Mouse (Mus musculus): ENCODE measurements at regions not wholly inside any gene's neighbourhood (a gene's known extent, or its start where the extent isn't known, plus 50 kb on each side); places are given as distances from the start of the nearest gene placed in this dataset.

DNA sequence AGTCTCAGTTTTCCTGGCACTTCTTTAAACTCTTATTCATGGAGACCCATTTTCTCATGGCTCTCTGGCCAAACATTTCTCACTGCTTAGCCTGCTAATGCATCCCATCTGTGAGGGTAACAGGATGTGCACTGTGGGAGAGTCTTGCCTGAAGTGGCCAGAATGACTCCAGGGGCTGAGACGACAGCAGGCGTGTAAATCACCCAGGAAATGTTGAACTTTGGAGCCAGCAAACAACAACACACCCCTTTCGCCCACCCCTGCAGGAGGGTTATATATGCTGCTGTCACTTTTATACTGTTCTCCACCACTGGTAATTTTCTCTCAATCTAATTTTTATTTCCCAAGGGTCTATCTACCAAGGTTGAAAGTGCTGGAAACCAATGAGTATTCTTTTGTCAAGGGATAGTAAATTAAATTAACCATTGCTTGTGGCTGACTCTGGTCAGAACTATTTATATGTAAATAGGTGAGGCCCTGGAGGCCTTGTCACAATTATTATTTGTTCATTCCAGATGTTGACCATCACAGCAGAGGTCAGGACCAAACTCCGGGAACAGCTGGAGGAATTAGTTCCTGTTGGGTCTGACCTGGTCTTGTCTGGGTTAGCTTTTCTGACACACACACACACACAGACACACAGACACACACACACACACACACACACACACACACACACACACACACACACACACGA lies 378.2 kb downstream of the Nucb2 start:
- no peak for DNase-seq

- DNase-seq, result no peak
Measured at GRCm38 (mm10) chr7:116893846-116894245, 389.7 kb downstream of the Nucb2 start.

DNA sequence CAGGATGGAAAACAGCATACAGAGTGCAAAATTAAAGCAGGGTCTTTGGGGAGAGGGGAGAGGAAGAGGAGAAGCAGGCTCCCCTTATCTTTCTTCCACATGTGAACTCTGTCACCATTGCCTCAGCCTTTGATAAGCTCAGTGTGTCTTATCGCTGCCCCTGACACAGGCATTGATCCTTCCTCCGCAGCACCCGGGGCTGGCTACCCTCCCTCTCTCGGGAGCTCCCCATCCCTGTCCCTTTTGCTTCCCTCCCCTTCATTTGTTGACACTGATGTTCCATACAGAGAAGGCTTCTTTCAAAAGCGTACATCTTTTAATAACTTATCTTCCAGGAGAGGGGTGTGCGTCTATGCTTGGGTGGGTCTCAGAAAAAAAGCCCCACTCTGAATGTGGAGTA lies 411.6 kb downstream of the Nucb2 start:
- no peak for DNase-seq

- no peak for DNase-seq
Measured at GRCm38 (mm10) chr7:116917921-116918670, 413.9 kb downstream of the Nucb2 start.

- no peak for DNase-seq
Measured at GRCm38 (mm10) chr7:116946448-116946847, 434.3 kb upstream of the Xylt1 start.

DNA sequence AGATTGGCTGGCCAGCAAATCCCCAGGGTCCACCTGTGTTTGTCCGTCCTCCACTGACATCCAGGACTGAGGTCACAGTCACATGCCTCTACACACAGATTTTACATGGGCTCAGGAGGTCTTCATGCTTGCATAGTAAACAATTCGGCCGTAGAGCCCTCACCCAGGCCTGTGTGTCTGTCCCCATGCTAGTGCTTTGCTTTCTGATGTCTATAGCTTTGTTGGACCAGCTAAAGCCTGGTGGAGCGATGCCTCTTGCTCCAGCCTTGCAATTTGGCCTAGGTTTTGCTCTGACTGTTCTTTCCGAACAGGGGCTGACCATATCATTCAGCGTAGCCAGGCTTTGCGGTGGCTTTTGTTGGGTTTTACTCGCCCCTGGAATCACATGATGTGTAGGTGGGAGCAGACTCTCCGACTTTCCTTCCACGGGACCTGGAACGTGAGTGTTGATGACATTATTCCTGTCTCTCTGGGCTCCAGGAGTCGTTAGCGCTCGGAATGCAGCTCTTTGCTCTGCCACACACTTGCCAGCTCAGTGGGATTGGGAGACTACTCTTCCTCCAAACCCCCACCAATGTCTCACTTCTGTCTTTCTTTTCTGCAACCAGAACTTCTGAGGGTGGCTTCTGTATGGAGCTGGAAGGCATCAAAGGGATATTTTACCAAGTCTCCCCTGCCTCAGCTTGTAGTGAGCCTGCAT lies 421.4 kb upstream of the Xylt1 start:
- DNase-seq, result no peak

- DNase-seq, result no peak
Measured at GRCm38 (mm10) chr7:116963839-116964238, 416.9 kb upstream of the Xylt1 start.

- DNase-seq, result no peak
Measured at GRCm38 (mm10) chr7:116991351-116991750, 389.4 kb upstream of the Xylt1 start.

DNA sequence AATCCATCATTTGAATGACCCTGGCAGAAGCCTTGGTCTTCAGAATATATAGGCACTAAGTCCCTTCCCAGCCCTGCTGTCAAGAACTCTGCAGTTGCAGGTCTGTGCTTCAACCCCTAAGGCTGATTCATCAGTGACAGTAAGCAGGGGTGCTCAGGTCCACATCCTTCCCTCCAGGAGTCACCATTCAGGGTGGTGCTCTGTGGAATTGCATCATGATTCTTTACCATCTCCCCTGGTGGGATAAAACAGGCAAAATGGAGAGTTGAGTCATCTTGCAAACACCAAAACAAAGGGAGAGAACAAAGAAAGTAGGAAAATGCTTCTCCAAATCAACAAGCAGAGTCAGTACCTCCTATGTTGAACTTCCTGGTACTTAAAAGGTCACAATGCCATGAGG lies 388.6 kb upstream of the Xylt1 start:
- DNase-seq, result no peak

DNA sequence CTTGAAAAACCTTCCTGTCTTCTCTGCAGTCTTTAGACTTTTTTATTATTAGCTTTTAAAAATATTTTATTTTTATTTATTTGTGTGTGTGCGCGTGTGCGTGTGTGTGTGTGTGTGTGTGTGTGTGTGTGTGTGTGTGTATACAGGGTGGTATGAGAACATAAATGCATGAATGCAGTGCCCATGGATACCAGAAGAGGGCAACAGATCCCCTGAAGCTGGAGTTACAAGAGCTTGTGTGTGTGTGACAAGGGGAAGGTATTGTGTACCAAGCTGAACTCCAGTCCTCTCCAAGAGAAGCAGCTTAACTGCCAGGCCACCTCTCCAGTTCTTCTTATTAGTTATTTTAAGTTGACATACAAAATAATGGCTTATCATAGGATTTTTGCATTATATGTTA lies 385.0 kb upstream of the Xylt1 start:
- DNase-seq, result no peak

DNA sequence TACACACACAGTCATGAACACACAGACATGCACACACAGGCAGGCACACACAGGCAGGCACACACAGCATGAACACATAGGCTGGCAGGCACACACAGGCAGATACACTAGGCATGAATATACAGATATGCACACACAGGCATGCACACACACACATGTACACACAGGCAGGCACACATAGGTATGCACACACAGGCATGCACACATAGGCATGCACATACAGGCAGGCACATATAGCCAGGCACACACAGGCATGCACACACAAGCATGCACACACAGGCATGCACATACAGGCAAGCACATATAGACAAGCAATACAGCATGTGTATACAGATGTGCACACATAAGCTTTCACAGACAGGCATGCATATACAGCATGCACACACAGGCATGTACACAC lies 377.6 kb upstream of the Xylt1 start:
- DNase-seq, result no peak

- DNase-seq, result no peak
Measured at GRCm38 (mm10) chr7:117018349-117018748, 362.4 kb upstream of the Xylt1 start.

- DNase-seq, result no peak
Measured at GRCm38 (mm10) chr7:117021716-117022115, 359.1 kb upstream of the Xylt1 start.

DNA sequence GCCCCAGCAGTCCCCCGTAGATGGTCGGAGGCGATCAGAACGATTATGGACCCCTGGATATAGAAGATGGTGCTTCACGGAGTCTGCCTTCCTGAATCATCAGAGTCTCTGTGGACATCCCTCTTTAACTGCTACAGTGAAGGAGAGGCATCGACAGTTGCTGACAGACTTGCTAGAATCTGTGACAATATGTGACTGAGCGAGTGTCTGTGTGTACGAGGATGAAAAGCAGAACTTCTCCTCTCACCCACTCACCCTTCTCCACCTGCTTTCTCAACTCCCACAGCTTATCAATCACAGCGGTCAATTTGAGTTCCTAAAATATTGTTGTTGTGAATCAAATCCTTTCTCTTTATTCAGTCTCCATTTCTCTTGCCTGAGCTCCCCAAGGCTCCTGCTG lies 335.9 kb upstream of the Xylt1 start:
- no peak for DNase-seq

DNA sequence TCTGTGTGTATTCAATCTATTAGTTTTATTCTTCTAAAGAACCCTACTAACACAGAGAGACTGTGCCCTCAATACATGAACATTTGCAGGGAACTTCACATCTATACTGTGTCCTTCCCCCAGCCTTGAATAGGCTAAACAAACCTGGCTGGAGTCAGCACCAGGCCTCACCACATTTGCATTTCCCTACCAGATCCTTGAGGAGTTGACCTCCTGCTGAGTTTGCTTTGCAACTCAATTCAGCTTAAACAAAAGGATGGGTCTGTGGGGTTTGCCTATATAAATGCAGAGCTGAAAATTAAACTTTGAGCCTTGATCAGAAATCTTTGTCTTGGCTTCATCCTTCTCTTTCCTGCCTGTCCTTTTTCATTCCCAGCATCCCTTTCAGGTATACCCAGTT lies 331.5 kb upstream of the Xylt1 start:
- no peak for DNase-seq

DNA sequence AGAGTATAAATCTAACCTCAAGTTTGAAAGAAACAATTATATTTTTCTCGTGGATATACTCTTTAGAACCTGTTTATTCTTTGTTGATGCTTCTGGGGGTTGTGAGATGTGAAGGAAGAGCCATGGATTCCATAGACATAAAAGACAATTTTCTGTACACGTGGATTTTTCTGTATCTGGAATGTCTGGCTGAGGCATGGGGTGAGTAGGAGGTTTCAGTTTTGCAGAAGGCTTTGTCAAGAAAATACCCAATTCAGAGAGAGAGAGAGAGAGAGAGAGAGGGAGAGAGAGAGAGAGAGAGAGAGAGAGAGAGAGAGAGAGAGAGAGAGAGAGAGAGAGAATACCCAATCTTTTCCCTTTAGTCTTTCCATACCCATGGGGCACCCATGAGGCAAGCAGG lies 315.0 kb upstream of the Xylt1 start:
- DNase-seq, result no peak

DNA sequence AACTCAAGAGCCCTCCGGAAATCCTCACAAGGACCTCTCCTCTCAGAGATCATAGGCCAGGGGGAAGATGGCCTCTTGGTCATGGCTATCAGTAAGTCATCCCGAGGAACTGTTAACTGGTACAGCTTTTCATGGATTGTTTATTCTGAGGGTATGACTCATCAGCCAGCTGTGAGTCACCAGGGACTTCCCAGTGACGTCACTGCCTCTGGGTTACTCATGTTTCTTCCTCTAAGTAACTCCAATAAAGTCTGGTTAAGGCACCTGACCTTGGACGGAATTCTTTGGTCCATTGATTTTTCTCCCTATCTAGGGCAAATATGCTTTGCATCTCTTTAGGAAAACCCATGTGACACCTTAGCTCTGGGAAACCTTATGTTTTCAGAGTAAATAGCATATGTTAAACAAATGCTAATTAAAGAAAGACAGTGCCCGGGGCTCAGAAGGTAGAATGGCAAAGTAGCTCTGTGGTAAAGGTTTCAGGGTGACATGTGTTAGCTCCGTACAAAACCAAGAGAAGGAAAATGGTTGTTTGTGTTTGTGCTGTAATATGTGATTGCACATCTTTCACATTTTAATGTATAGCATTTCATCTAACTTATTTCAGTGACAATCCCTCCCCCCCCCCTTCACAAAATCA lies 289.7 kb upstream of the Xylt1 start:
- DNase-seq, result peak; percentile 9

- DNase-seq, result no peak
Measured at GRCm38 (mm10) chr7:117092860-117093259, 287.9 kb upstream of the Xylt1 start.

DNA sequence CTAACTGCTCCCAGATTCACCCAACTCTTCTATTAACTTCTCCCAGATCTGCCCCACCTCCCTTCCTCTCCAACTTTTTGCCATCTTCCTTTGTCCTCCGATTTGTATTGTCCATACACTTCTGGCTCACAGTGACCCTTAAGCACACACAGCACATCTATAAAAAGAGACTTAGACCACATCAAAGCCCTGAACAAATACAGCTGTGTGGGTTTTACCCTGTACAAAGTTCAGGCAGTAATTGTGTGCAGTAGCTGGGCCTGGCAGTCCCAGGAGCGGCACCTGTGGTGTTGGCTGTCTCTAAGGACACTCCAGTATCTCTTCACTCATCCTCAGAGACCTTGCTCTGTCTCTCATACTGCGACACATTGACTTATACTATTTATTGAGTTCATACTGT lies 283.2 kb upstream of the Xylt1 start:
- DNase-seq, result no peak

DNA sequence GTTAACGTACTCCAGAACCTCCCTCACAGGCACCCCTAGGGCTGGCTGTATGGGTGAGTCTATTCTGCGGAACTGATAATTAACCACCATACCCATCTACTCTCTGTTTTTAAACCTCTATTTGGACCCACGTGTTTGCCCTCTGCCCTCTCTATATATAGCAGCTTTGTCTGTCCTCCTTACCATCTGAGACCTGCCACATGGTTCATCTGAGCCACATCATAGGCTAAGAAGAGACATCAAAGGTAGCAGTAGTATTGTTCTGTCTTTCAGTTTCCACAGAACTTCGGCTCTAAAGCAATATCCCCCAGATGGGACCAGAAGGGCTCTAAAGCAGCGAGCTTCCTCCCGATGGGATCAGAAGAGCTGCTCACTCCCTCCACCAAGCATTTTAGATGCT lies 281.7 kb upstream of the Xylt1 start:
- DNase-seq, result no peak

DNA sequence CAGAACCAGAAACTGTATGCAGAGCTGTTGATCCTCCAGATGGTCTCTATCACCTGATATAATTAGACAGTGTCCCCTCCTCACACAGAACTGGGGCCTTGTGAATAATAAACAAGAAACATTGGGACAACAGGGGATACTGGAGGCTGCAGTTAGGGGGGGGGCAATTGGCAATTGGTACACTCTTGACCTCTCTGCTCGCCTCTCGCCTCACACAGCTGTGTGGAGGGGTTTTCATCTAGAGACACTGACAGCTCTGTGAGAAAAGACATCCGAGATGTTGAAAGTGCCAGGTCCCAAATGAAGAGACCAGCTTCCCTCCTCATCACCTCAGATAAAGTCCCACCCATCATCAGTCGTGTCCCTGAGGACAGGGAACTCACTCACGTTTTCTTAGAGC lies 277.7 kb upstream of the Xylt1 start:
- DNase-seq, result no peak

GRCm38 (mm10) chr7:117106691-117107191 lies 274.0 kb upstream of the Xylt1 start:
- no peak for DNase-seq

GRCm38 (mm10) chr7:117108391-117108790 lies 272.4 kb upstream of the Xylt1 start:
- DNase-seq, result no peak

Measured in kidney, adult 18-20 months (tissue).